Mouse (Mus musculus) stomach, embryonic 14.5 days (tissue): Measurements from ENCODE around the gene Ap1g1. TPM values are rescaled to one million over a fixed set of nuclear protein-coding genes. Genes with fewer than 3 reads are reported as not detected.

ENCODE experiments used
- ATAC-seq: fragments of 200-750 bp; cut with Nextera tagmentation; 2 replicates; pipeline ENCODE4 v1.8.0; 2017; ENCODE audit warnings: low read depth, moderate TSS enrichment; ENCODE audit not compliant: insufficient number of reproducible peaks, insufficient read depth, low FRiP score
- H3K27ac ChIP-seq: fragments of 300-500 bp; sonication (generic); 2 replicates; pipeline ENCODE4 v1.5.1; 2014; ENCODE audit warnings: mild to moderate bottlenecking, low read length, moderate library complexity, mixed read lengths
- H3K27me3 ChIP-seq: fragments of 300-500 bp; sonication (generic); 2 replicates; pipeline ENCODE4 v1.6.1; 2014; ENCODE audit warnings: low read length, control low read depth, mixed read lengths; ENCODE audit not compliant: control insufficient read depth, insufficient read depth
- H3K36me3 ChIP-seq: fragments of 300-500 bp; sonication (generic); 2 replicates; pipeline ENCODE4 v1.6.1; 2014; ENCODE audit warnings: mild to moderate bottlenecking, control low read depth, low read length, moderate library complexity, mixed read lengths; ENCODE audit not compliant: control insufficient read depth, insufficient read depth
- H3K4me1 ChIP-seq: fragments of 300-500 bp; sonication (generic); 2 replicates; pipeline ENCODE4 v1.6.1; 2014; ENCODE audit warnings: low read length, control low read depth, mixed read lengths; ENCODE audit not compliant: control insufficient read depth, insufficient read depth
- H3K4me2 ChIP-seq: fragments of 300-500 bp; sonication (generic); replicated peaks from 2 replicates; pipeline ENCODE4 v1.6.1; 2014; ENCODE audit warnings: low read depth, low read length, control low read depth
- H3K4me3 ChIP-seq: fragments of 300-500 bp; sonication (generic); 2 replicates; pipeline ENCODE4 v1.5.1; 2014; ENCODE audit warnings: low read depth, low read length, control low read depth
- H3K9ac ChIP-seq: fragments of 300-500 bp; sonication (generic); replicated peaks from 2 replicates; pipeline ENCODE4 v1.6.1; 2014; ENCODE audit warnings: low read depth, mild to moderate bottlenecking, control low read depth, low read length, moderate library complexity, mixed read lengths
- H3K9me3 ChIP-seq: fragments of 300-500 bp; sonication (generic); 2 replicates; pipeline ENCODE4 v1.6.1; 2016; ENCODE audit warnings: low read depth, low read length, control low read depth; ENCODE audit not compliant: control insufficient read depth
- WGBS: fragments of 180-500 bp; shearing (Covaris S2); extraction: QIAGEN DNeasy Blood & Tissue Kit; methylation state at CpG from one replicate; pipeline ENCODE4 v1.1.7; 2014; 5-methylcytosine and 5-hydroxymethylcytosine counted together
- polyA plus RNA-seq: library from polyadenylated mRNA; unstranded; fragments of >200 nt; fragmentation: Nextera tagmentation; extraction: Ambion mirVana; gene quantifications from 2 replicates; pipeline ENCODE4 v1.2.1, GENCODE M21; 2014

The Ap1g1 gene
- polyA plus RNA-seq, 1 experiment from 2014 or later = 39.2 TPM

DNA sequence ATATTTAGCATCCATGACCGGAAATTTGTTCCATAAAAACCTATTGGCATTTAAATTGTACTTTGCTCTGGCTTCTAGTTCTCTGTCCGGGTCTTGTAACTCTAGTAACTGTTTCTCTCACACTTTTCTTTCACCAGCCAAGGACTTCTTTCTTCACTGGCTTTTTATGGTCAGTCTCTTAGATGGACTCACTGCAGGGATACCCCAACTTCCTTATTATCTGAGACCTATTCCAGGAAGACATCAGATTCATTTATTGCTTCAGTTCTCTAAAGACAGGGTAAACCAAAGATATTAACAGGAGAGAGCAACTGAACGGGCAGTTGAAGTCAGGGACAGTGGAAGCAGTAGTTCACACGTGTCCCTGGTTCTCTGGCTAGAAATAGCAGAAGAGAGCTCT, 20.9 kb downstream of the Ap1g1 start:
- H3K9ac ChIP-seq = no peak overlapping the region
- no peaks in the 10 kb centered on the region for H3K4me1 ChIP-seq
- no peak overlapping the region for H3K4me3 ChIP-seq
- WGBS = 64% methylated on average over 4 of the region's 4 CpGs
- H3K9me3 ChIP-seq = no peaks in the 10 kb centered on the region
- no peak overlapping the region for H3K4me2 ChIP-seq
- no peaks in the 10 kb centered on the region for H3K27me3 ChIP-seq
- no peaks in the 10 kb centered on the region for H3K36me3 ChIP-seq
- no peak for ATAC-seq
- H3K27ac ChIP-seq = no peak overlapping the region

DNA sequence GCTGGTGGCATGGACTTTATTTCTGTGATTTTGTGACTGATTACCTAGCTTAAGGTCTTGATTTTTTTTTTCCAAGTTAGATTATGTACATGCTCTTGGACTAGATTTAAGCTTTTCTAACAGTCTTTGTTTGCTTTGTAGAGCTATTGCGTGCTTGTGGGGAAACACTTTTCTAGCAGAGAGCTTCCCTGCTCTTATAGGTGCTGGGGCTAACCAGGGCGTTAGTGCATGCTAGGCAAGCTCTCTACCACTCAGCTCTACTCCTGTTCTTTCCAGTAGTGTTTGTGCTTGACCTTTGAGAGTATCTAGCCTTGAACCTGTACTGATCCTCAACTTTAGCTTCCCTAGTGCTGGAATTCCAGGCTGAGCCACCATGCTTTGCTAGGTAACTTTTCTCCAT, 22.0 kb downstream of the Ap1g1 start:
- no peak overlapping the region for H3K4me2 ChIP-seq
- H3K4me1 ChIP-seq = no peaks in the 10 kb centered on the region
- no peaks in the 10 kb centered on the region for H3K27me3 ChIP-seq
- no peak overlapping the region for H3K9ac ChIP-seq
- H3K27ac ChIP-seq = no peak overlapping the region
- ATAC-seq = no peak
- no peaks in the 10 kb centered on the region for H3K9me3 ChIP-seq
- no peaks in the 10 kb centered on the region for H3K36me3 ChIP-seq
- 69% methylated on average over 2 of the region's 2 CpGs for whole genome bisulfite sequencing
- no peak overlapping the region for H3K4me3 ChIP-seq

DNA sequence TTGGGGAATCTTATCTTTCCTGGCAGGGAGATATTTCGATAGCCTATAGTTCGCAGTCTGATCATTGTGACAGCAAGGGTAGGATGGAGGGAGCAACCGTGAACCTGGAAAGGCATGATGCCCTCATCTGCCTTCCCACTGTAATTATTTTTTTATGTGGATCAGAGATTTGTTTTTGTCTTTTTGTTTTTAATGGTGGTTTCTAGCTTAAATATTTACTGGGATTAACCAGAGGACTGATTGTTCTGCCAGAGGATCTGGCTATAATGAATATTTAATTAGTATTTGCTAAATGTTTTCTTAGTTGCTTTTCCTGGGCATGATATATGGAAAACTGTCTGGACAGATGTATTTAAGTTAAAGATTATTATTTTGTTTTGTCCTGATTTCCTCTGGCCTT, 24.9 kb downstream of the Ap1g1 start:
- H3K27me3 ChIP-seq = no peaks in the 10 kb centered on the region
- no peaks in the 10 kb centered on the region for H3K36me3 ChIP-seq
- H3K4me3 ChIP-seq = no peak overlapping the region
- ATAC-seq = no peak
- no peak overlapping the region for H3K9ac ChIP-seq
- H3K4me1 ChIP-seq = no peaks in the 10 kb centered on the region
- H3K27ac ChIP-seq = no peak overlapping the region
- H3K9me3 ChIP-seq = no peaks in the 10 kb centered on the region
- WGBS = 92% methylated on average over 3 of the region's 3 CpGs
- no peak overlapping the region for H3K4me2 ChIP-seq

GRCm38 (mm10) chr8:109803801-109804200, 25.4 kb downstream of the Ap1g1 start:
- no peak for ATAC-seq
- no peaks in the 10 kb centered on the region for H3K4me1 ChIP-seq
- WGBS = 97% methylated on average over 3 of the region's 3 CpGs

DNA sequence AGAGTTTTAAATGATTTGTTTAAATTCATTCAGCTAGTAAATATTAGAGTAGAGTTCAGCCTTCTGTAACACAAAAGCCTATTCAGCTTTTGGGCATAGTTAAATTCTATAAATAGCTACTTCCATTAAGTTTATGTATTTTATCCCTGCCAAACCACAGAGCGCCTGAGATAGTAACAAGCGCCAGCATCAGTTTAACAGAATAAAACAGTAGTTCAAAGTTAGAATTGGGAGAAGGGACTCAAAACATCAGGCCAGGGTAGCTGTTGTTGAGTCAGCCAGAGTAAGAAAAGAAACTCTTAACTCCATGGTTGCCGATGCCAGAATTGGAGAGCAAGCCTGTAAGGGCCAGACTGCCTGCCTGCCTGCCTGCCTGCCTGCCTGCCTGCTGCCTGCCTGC, 28.2 kb downstream of the Ap1g1 start:
- Histone ChIP-seq H3K27me3 (no peaks in the 10 kb centered on the region), H3K9me3 (no peaks in the 10 kb centered on the region), H3K4me3 (no peak overlapping the region), H3K4me1 (no peaks in the 10 kb centered on the region), H3K36me3 (no peaks in the 10 kb centered on the region), H3K9ac (no peak overlapping the region), H3K27ac (no peak overlapping the region), H3K4me2 (no peak overlapping the region)
- ATAC-seq = no peak
- WGBS = 61% methylated on average over 3 of the region's 3 CpGs

More at GRCm38 (mm10) chr8:109803801-109804200, 25.4 kb downstream of the Ap1g1 start:
- no peak overlapping the region for H3K4me3 ChIP-seq
- no peaks in the 10 kb centered on the region for H3K9me3 ChIP-seq
- H3K4me2 ChIP-seq = no peak overlapping the region
- H3K27ac ChIP-seq = no peak overlapping the region
- no peak overlapping the region for H3K9ac ChIP-seq
- H3K27me3 ChIP-seq = no peaks in the 10 kb centered on the region
- H3K36me3 ChIP-seq = no peaks in the 10 kb centered on the region

DNA sequence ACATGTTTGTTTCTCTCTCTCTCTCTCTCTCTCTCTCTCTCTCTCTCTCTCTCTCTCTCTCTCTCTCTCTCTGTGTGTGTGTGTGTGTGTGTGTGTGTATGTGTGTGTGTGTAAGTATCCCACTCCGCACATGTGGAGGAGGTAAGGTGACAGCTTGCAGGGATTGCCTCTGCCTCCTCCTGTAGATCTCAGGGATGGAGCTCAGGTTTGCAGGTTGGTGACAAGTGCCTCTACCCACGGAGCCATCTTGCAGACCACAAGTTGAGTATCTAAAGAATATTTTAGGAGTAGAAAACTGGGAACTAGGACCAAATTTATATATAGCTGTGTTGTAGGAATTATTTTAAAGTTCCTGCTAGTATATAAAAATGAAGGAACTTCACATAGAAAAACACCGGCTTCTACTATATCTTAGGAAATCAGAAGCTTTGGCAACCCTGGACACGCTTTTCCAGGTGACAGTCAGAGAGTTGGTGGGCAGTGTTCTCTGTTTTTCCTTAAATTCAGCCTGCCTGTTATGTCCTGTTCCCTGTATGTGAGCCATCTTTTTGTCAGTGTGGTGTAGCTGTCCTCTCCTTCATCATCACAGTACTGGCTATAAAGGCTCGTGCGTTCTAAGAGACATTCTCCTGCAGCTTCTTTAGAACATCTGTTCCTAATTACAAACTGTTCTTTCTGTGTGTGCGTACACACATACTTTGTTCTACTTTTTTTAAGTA, 29.2 kb downstream of the Ap1g1 start:
- no peaks in the 10 kb centered on the region for H3K27me3 ChIP-seq
- H3K4me1 ChIP-seq = no peaks in the 10 kb centered on the region
- no peak overlapping the region for H3K4me2 ChIP-seq
- H3K4me3 ChIP-seq = no peak overlapping the region
- no peak overlapping the region for H3K27ac ChIP-seq
- no peaks in the 10 kb centered on the region for H3K9me3 ChIP-seq
- ATAC-seq = no peak
- H3K9ac ChIP-seq = no peak overlapping the region
- WGBS = 83% methylated on average over 7 of the region's 7 CpGs
- H3K36me3 ChIP-seq = no peaks in the 10 kb centered on the region

DNA sequence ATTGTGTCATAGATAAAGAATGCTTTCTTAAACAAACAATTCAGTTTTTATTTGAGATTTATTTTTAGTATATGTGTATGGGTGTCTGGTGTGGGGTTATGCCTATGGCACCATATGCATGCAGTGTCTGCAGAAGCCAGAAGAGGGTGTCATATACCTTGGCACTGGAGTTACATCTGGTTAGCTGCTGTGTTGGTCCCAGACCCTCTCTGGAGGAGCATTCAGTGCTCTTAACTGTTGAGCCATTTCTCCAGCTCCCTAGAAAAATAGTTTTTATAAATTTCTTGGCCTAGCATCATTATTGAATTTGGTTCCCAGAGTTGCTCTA, 29.7 kb downstream of the Ap1g1 start:
- H3K4me1 ChIP-seq = no peaks in the 10 kb centered on the region
- H3K27me3 ChIP-seq = no peaks in the 10 kb centered on the region
- no peak overlapping the region for H3K27ac ChIP-seq
- H3K9me3 ChIP-seq = no peaks in the 10 kb centered on the region
- no peaks in the 10 kb centered on the region for H3K36me3 ChIP-seq
- no peak overlapping the region for H3K9ac ChIP-seq
- H3K4me2 ChIP-seq = no peak overlapping the region
- ATAC-seq = no peak
- H3K4me3 ChIP-seq = no peak overlapping the region

- Histone ChIP-seq H3K27me3 (no peaks in the 10 kb centered on the region), H3K9me3 (no peaks in the 10 kb centered on the region), H3K4me2 (no peak overlapping the region), H3K9ac (no peak overlapping the region), H3K4me3 (no peak overlapping the region), H3K36me3 (no peaks in the 10 kb centered on the region), H3K27ac (no peak overlapping the region), H3K4me1 (no peaks in the 10 kb centered on the region)
- no peak for ATAC-seq
- WGBS = 66% methylated on average over 3 of the region's 3 CpGs
Measured at GRCm38 (mm10) chr8:109810434-109810833, 32.1 kb downstream of the Ap1g1 start.

- no peak overlapping the region for H3K4me2 ChIP-seq
- no peak overlapping the region for H3K27ac ChIP-seq
- H3K36me3 ChIP-seq = no peaks in the 10 kb centered on the region
- 93% methylated on average over 2 of the region's 2 CpGs for WGBS
- H3K4me1 ChIP-seq = no peaks in the 10 kb centered on the region
- no peaks in the 10 kb centered on the region for H3K9me3 ChIP-seq
- no peak overlapping the region for H3K9ac ChIP-seq
- no peak for ATAC-seq
- no peak overlapping the region for H3K4me3 ChIP-seq
- no peaks in the 10 kb centered on the region for H3K27me3 ChIP-seq
Measured at GRCm38 (mm10) chr8:109815268-109815667, 36.9 kb downstream of the Ap1g1 start.
